Mouse (Mus musculus): ENCODE data around the gene Aff4. TPM values are rescaled to one million over a fixed set of nuclear protein-coding genes. Genes with fewer than 3 reads are reported as not detected.

Gene Aff4
- polyA plus RNA-seq, 1 experiment from 2014 or later, result 30.5 TPM

DNA sequence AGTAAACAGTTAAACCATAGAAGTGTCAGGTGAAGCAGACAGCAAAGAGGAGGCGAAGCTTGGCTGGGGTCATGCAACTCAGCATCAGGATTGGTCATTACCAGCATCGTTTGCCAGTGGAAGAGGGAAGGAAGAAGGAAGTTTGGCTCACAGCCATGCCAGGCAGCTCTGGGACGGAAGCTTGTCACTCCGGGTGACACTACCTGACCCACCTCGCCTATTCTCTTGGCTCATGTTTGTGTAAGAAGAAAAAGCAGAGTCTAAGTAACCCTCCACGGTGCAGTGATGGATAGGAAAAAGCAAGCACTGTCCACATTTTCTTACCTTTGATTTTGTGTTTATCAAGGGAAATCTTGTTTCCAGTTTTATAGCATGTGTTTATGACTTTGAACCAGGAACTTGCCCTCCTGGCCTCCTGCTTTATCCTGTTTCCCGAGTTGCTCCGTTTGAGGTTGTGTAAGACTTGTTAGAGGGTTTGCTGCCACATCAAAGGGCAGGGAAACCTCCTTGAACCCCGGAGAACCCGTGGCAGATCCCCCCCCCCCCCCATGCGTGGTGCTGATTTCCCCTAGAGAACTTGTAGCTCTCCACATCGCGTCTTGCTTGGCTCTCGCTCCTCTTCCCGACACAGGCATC, 99.6 kb downstream of the Aff4 start:
- Histone ChIP-seq H3K4me3 (no peak overlapping the region), H3K9ac (no peak overlapping the region), H3K27me3 (no peaks in the 10 kb centered on the region), H3K4me2 (no peak overlapping the region), H3K36me3 (no peaks in the 10 kb centered on the region), H3K27ac (no peak overlapping the region), H3K4me1 (replicated peaks) (peaks cover 18% of the 10 kb centered on the region), H3K9me3 (replicated peaks) (no peaks in the 10 kb centered on the region)
- WGBS, result 35% methylated on average over 15 of the region's 15 CpGs
- no peak for ATAC-seq (replicated peaks; ENCODE audit: insufficient number of reproducible peaks, insufficient read depth, low FRiP score, low read depth)

DNA sequence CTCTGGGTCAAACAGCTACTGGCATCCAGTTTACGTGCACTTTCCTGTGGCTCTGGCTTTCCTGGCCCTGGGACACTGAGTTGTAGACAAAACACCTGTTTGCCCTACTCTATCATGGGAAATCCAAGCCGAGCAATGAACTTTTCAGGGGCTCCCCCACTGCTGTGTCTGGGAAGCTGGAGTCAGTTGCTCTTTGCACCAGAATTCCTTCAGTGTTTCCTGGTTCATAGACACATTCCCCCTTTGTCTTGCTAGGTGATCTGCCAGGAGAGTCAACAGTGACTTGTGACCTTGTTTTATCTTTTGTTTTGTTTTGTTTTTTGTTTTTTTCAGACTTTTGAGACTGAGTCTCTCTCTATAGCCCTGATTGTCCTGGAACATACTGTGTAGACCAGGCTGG, 100.7 kb downstream of the Aff4 start:
- H3K9me3 ChIP-seq (replicated peaks), result no peaks in the 10 kb centered on the region
- peaks cover 18% of the 10 kb centered on the region for H3K4me1 ChIP-seq (replicated peaks)
- no peak for ATAC-seq (replicated peaks; ENCODE audit: insufficient number of reproducible peaks, insufficient read depth, low FRiP score, low read depth)
- H3K27me3 ChIP-seq, result no peaks in the 10 kb centered on the region
- no peaks in the 10 kb centered on the region for H3K36me3 ChIP-seq
- H3K9ac ChIP-seq, result no peak overlapping the region
- no peak overlapping the region for H3K4me2 ChIP-seq
- WGBS, result 68% methylated on average over 2 of the region's 2 CpGs
- H3K27ac ChIP-seq, result no peak overlapping the region
- no peak overlapping the region for H3K4me3 ChIP-seq

DNA sequence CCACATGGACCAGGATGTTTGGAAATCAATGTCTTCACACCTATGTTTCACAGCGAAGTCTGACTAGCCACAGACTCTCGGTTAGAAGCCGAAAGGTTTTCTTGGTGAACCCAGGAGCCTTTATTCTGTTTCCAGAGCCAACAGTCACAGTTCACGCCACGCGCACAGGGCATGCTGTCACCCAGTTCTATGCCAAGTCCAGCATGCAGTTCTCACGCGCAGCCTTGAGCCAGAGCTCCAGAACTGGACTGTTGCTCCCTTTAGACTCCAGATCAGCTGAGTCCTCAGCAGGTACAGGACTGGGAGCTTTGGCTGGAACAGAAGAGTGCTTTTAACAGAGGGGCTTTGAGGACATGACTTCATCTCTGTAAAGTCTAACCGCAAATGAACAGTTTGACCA, 101.8 kb downstream of the Aff4 start:
- 95% methylated on average over 9 of the region's 9 CpGs for WGBS
- no peaks in the 10 kb centered on the region for H3K36me3 ChIP-seq
- H3K4me3 ChIP-seq, result no peak overlapping the region
- no peaks in the 10 kb centered on the region for H3K27me3 ChIP-seq
- peaks cover 22% of the 10 kb centered on the region for H3K4me1 ChIP-seq (replicated peaks)
- no peak overlapping the region for H3K27ac ChIP-seq
- H3K9ac ChIP-seq, result no peak overlapping the region
- no peaks in the 10 kb centered on the region for H3K9me3 ChIP-seq (replicated peaks)
- no peak overlapping the region for H3K4me2 ChIP-seq
- no peak for ATAC-seq (replicated peaks; ENCODE audit: insufficient number of reproducible peaks, insufficient read depth, low FRiP score, low read depth)

DNA sequence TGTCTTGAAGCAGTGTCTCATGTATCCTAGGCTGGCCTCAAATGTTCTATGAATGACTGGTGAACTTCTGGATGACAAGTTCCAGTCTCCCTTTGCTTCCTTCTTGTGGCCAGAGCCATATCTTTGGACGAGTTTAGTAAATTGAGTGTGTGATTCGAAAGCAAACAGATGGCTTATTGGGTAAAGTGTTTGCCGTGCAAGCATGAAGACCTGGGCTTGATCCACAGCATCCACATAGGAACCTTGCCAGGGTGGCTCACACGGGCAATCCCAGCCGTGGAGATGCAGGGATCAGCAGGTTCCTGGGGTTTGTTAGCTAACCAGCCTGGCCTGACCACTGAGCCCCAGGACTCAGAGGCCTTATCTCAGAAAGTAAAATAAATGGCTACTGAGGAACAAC, 102.4 kb downstream of the Aff4 start:
- H3K4me1 ChIP-seq (replicated peaks), result peaks cover 22% of the 10 kb centered on the region
- H3K9me3 ChIP-seq (replicated peaks), result no peaks in the 10 kb centered on the region
- H3K27ac ChIP-seq, result no peak overlapping the region
- 72% methylated on average over 5 of the region's 5 CpGs for WGBS
- no peak overlapping the region for H3K4me3 ChIP-seq
- H3K27me3 ChIP-seq, result no peaks in the 10 kb centered on the region
- no peaks in the 10 kb centered on the region for H3K36me3 ChIP-seq
- no peak overlapping the region for H3K9ac ChIP-seq
- no peak for ATAC-seq (replicated peaks; ENCODE audit: insufficient number of reproducible peaks, insufficient read depth, low FRiP score, low read depth)
- H3K4me2 ChIP-seq, result no peak overlapping the region

DNA sequence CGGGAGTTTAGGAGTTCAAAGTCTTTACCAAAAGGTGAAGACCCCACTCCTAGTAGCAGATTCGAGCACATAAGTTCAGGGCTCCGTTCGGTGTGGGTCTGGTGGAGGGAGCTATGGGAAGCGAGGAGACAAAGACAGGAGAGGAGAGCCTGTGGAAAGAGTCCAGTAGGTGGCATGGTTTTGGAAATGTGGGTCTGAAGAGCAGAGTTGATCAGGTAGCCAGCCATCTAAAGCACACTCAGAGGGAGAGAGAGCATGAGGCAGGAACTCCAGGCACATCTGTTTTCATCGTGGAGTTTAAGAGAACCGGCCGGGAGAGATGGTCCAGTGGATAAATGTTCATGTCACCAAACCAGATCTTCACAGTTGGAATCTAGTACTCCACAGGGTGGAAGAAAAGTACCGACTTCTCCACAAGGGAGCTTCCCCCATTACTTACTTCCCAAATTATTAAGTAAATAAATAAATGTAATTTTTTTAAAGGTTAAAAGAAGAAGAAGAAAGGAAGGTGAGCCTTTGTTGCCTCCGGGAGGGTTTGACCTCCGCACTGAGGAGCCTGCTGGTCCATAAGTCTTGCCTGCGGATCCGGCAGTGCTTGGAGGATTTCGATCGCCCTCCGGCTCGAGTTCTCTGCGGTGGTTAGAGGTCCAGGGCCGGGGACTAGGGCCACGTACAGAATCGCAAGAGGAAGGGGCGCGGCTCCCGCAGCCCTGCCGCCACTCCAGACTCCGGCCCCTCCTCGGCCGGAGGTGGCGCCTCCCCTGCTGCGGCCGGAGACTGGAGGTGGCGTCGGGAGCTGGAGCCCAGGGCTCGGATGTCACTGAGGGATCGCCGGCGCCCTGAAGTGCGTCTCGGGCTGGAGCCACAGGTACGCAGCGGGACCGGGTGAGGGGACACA, 106.1 kb downstream of the Aff4 start, which contains the start of the genes Gm10447 and Shroom1:
Gm10447 (minus strand) TSS at position 637 of the 898 bp plus-strand sequence.
Shroom1 (plus strand) TSS at position 732 of the 898 bp plus-strand sequence.
- H3K36me3 ChIP-seq, result no peaks in the 10 kb centered on the region
- peak within 1 kb of the TSS; percentile 48; the same call in 1 of the 2 replicates for H3K27ac ChIP-seq
- peak; percentile 79 for ATAC-seq (replicated peaks; ENCODE audit: insufficient number of reproducible peaks, insufficient read depth, low FRiP score, low read depth)
- H3K4me3 ChIP-seq, result peak within 1 kb of the TSS; percentile 63
- peaks cover 7% of the 10 kb centered on the region for H3K27me3 ChIP-seq
- WGBS, result 3% methylated on average over 42 of the region's 42 CpGs
- H3K4me1 ChIP-seq (replicated peaks), result peaks cover 5% of the 10 kb centered on the region
- peak within 1 kb of the TSS; percentile 95 for H3K4me2 ChIP-seq
- H3K9me3 ChIP-seq (replicated peaks), result no peaks in the 10 kb centered on the region
- peak within 1 kb of the TSS; percentile 68 for H3K9ac ChIP-seq

DNA sequence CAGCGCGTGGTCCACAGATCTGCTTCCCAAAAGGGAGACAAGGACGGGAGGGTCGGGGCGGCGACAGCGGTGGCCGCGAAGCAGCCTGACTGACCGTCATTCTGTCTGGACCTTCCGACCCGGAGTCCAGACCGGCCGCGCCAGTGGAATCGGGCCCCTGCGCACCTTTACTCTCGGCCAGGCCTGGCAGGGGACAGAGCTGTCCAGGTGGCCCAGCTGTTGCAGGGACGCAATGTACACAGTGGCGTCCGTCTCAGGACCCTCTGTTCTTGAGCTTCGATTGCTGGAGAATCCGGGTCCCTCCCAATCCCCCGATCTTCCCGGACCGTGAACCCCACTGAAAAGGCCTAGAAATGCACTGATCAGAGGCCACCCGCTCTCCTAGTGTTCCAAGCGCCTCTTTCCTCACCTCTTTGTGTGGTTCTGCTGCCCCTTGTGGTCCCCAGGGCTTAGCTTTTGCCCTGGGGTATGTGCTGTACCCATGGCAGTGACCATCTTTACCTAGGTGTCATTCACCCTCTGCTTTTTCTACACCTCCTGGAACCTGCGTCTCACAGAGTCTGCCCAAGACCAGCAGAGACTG, 106.8 kb downstream of the Aff4 start:
- Histone ChIP-seq H3K9me3 (replicated peaks) (no peaks in the 10 kb centered on the region), H3K27ac (peak overlapping the region; percentile 48; the same call in 1 of the 2 replicates), H3K27me3 (peaks cover 14% of the 10 kb centered on the region), H3K4me2 (peak overlapping the region; percentile 95), H3K4me1 (replicated peaks) (peaks cover 5% of the 10 kb centered on the region), H3K4me3 (peak overlapping the region; percentile 63), H3K36me3 (no peaks in the 10 kb centered on the region), H3K9ac (peak overlapping the region; percentile 68)
- 8% methylated on average over 29 of the region's 29 CpGs for WGBS
- ATAC-seq (replicated peaks; ENCODE audit: insufficient number of reproducible peaks, insufficient read depth, low FRiP score, low read depth), result peak; percentile 21; the same call in 1 of the 2 replicates

DNA sequence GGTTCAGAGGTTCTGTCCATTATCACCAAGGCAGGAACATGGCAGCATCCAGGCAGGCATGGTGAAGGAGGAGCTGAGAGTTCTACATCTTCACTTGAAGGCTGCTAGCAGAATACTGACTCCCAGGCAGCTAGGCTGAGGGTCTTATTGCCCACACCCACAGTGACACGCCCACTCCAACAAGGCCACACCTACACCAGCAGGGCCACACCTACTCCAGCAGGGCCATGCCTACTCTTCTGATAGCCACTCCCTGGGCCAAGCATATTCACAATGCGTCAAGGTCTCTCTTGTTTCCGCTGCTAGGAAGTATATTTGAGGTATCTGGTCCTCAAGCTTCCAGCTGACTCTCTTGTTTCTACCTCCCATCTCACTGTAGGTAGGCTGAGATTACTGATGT, 108.4 kb downstream of the Aff4 start:
- no peak for ATAC-seq (replicated peaks; ENCODE audit: insufficient number of reproducible peaks, insufficient read depth, low FRiP score, low read depth)
- Histone ChIP-seq H3K9ac (no peak overlapping the region), H3K36me3 (no peaks in the 10 kb centered on the region), H3K4me1 (replicated peaks) (peaks cover 13% of the 10 kb centered on the region), H3K4me2 (no peak overlapping the region), H3K27me3 (peaks cover 30% of the 10 kb centered on the region), H3K9me3 (replicated peaks) (no peaks in the 10 kb centered on the region), H3K4me3 (no peak overlapping the region), H3K27ac (no peak overlapping the region)
- WGBS, result 75% methylated on average over 3 of the region's 3 CpGs

DNA sequence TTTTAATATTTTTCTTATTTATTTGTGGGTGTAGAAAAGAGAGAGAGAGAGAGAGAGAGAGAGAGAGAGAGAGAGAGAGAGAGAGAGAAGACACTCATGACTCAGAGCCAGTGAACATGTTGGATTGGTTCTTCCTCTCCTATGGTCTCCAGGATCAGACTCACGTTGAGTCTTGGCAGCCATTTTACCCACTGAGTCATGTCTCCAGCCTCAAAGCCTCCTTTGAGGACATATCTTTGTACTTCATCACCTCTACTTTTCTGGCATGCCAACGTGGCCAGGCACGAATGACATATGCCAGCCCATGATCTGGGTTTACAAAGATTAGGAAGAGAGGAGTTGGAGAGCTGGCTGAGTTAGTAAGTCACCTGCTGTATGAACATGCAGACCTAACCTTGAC, 109.6 kb downstream of the Aff4 start:
- Histone ChIP-seq H3K9ac (no peak overlapping the region), H3K27me3 (peaks cover 42% of the 10 kb centered on the region), H3K36me3 (no peaks in the 10 kb centered on the region), H3K4me2 (no peak overlapping the region), H3K4me1 (replicated peaks) (peaks cover 15% of the 10 kb centered on the region), H3K9me3 (replicated peaks) (no peaks in the 10 kb centered on the region; the same call in 1 of the 2 replicates), H3K27ac (no peak overlapping the region), H3K4me3 (no peak overlapping the region)
- 62% methylated on average over 3 of the region's 3 CpGs for WGBS
- ATAC-seq (replicated peaks; ENCODE audit: insufficient number of reproducible peaks, insufficient read depth, low FRiP score, low read depth), result no peak

DNA sequence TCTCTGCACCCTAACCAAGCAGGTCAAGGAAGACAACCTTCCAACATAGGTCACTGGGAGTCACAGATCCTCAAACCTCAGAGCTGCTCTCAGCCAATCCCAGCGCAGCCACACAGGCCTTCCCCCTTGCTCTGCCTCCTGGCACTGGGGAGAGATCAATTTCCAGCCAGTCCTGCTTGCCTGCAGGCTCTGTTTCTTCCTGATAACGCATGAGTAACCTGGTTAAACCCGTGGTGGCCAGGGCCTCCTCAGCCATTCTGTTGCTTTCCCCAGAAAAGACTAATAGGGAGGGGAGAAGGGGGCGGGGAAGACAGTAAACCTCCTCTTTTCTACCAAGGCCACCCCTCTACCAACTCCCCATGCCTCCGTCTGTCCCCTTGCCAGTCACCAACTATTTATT, 111.1 kb downstream of the Aff4 start:
- ATAC-seq (replicated peaks; ENCODE audit: insufficient number of reproducible peaks, insufficient read depth, low FRiP score, low read depth), result no peak
- Histone ChIP-seq H3K9ac (no peak overlapping the region), H3K4me3 (no peak overlapping the region), H3K9me3 (replicated peaks) (no peaks in the 10 kb centered on the region; the same call in 1 of the 2 replicates), H3K27ac (no peak overlapping the region), H3K4me1 (replicated peaks) (peaks cover 24% of the 10 kb centered on the region), H3K27me3 (peaks cover 56% of the 10 kb centered on the region), H3K36me3 (no peaks in the 10 kb centered on the region), H3K4me2 (no peak overlapping the region)
- 39% methylated on average over 5 of the region's 5 CpGs for WGBS

DNA sequence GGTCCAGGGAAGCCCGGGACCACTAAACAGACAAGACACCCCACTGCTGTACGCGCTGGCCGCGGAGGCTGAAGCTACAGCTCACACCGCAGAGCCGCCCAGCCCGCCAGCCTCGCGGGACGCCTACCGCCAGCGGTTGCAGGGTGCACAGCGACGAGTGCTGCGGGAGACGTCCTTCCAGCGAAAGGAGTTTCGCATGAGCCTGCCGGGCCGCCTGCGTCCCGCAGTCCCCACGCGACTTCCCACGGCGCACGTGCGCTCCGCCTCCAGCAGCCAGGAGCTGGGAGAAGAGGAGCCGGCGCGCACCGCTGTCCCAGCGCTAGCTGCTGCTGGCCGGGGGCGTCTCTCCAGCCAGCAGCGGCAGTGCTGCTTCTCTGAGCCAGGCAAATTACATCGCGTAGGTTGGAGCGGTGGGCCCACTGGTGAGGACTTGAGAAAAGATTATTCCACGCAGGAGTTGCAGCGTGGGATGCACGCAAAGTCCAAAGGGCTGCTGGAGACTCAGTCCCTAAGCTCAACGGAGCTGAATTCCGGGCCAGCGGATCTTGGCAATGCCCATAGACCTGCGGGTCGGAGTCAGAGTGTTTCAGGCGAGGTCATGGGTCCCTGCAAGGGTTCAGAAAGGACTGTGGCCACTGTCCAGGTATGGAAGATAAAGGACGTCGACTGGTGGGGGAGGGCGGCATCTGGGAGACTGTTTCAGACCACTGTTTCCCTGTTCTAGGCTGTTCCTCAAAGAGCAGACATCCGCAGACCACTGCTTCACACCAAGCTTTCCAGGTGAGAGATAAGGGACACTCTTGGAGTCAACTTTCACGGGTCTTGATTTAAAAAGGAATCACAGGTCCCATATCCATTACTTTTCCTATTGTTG, 113.2 kb downstream of the Aff4 start:
- H3K9me3 ChIP-seq (replicated peaks), result no peaks in the 10 kb centered on the region; the same call in 1 of the 2 replicates
- WGBS, result 7% methylated on average over 52 of the region's 55 CpGs
- no peak for ATAC-seq (replicated peaks; ENCODE audit: insufficient number of reproducible peaks, insufficient read depth, low FRiP score, low read depth)
- peak overlapping the region; percentile 49 for H3K9ac ChIP-seq
- no peak overlapping the region for H3K27ac ChIP-seq
- peaks cover 66% of the 10 kb centered on the region for H3K27me3 ChIP-seq
- peaks cover 22% of the 10 kb centered on the region for H3K4me1 ChIP-seq (replicated peaks)
- H3K4me2 ChIP-seq, result peak overlapping the region; percentile 92
- peak overlapping the region; percentile 53 for H3K4me3 ChIP-seq
- H3K36me3 ChIP-seq, result no peaks in the 10 kb centered on the region
